Mouse (Mus musculus) CD4-positive, CD25-positive, alpha-beta regulatory T cell (primary cell): Measurements from ENCODE around the gene Xab2. TPM values are rescaled to one million over a fixed set of nuclear protein-coding genes. Genes with fewer than 3 reads are reported as not detected.

Source experiments
- polyA plus RNA-seq: library from polyadenylated mRNA; unstranded; fragments of 100-300 nt; shearing (Covaris generic); gene quantifications from one replicate; pipeline ENCODE4 v1.2.1, GENCODE M21; 2017

Xab2 gene
- 113 TPM for polyA plus RNA-seq

DNA sequence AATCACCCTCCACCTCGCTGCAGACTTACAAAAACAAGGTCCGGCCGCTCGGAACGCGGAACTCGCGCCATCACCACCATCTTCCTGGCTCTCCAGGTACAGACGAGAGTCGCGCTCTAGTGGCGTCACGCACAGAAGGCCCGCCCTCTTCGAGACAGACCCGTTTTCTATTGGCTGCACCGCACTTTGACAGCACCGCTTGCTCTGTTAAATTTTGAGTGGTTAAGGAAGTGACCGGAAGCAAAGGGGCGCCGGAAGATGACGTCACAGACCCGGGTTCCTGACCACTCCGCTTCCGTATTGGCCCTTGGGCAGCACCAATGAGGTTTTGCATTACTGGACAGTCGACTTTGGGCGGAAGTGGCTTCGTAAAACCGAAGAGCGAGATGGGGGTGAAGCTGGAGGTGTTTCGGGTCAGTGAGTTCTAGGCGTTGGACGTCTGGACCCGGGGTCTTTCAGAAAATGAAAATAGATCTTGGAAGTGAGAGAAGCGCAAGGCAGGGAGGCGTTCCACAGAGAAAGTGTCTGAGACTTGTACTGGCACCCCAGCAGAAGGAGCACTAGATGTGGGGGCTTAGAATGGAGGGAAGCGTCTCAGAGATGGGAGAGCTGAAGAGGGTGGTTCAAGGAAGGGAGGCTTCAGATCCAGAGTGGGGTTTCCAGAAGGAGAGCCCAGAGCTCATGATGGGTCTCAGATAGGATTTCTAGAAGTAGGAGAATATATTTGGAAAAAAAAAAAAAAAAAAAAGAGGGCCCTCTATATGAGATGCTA is at the start of gene Xab2, which contains the start of gene Pet100:
Gene Xab2, minus strand, starts transcription at position 118 of the 772 bp plus-strand sequence.
Gene Pet100, plus strand, starts transcription at position 350 of the 772 bp plus-strand sequence.

GRCm38 (mm10) chr8:3665507-3665906 is 44.4 kb upstream of the Xab2 start, which contains the start of gene Mcemp1:
Mcemp1 (plus strand) TSS chr8:3665754.

GRCm38 (mm10) chr8:3655526-3655925 is 34.4 kb upstream of the Xab2 start, which contains the start of gene Retn:
Retn (plus strand) TSS chr8:3655770.

DNA sequence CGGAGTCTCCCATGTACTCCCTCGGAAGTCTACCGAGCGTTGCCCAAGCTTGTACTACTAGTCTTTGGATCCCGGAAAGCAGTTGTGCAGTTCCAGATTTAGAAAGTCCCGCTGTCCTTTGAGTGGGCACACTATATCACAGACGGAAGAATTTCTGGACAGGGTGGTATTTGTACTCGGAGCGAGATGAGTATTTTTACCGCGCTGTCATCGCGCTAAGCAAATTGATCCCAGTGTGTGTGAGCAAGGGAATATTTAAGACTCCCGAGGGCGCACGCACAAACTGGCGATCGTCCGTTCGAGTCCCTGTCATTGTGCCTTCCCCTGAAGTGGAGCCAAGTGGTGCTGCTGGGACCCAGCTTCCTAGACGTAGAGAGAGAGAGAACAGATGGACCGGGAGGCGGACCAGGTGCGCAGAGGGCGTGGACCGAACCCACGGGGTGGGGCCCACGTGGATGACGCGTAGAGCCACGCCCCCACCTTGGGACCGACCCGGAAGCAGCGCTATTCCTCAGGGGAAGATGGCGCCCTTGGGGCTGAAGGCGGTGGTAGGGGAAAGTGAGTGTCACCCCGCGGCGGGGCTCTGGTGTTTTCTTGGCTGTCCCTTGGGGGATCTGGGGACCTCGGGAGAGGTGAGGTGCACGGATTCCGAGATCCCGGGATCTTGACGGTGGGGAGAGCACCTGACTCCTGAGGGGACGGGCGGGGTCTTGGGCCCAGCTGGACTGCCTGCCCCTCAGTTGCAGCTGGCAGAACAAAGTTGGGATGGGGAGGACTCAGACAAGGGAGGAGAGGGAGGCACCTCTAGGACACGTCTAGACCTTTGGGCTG is 9.7 kb upstream of the Xab2 start, which contains the start of gene Stxbp2:
Gene Stxbp2, plus strand, starts transcription at position 309 of the 831 bp plus-strand sequence.

GRCm38 (mm10) chr8:3625445-3625844 is 4.3 kb upstream of the Xab2 start, which contains the start of gene Pcp2:
Pcp2 (minus strand) TSS chr8:3625545.

GRCm38 (mm10) chr8:3586993-3587390 is 34.1 kb downstream of the Xab2 start, which contains the start of gene Camsap3:
Camsap3 (plus strand) TSS chr8:3587293.

GRCm38 (mm10) chr8:3567641-3568371 is 53.3 kb downstream of the Xab2 start, which contains the start of gene C330021F23Rik:
C330021F23Rik (plus strand) TSS chr8:3567990.

Other genes with a start within 250 kb of the Xab2 start
- 113 TPM for gene Arhgef18, start 228.3 kb downstream of the Xab2 start, polyA plus RNA-seq
- 7.5 TPM for gene Pex11g, start 153.6 kb downstream of the Xab2 start, polyA plus RNA-seq
- gene Tex45, start 150.5 kb downstream of the Xab2 start, polyA plus RNA-seq: 0.16 TPM
- 9.0 TPM for gene Zfp358, start 128.2 kb downstream of the Xab2 start, polyA plus RNA-seq
- 132 TPM for gene Mcoln1, start 120.9 kb downstream of the Xab2 start, polyA plus RNA-seq
- 42.3 TPM for gene Pnpla6, start 105.9 kb downstream of the Xab2 start, polyA plus RNA-seq
- not detected for gene C330021F23Rik, start 53.3 kb downstream of the Xab2 start, polyA plus RNA-seq
- 0.29 TPM for gene Camsap3, start 34.0 kb downstream of the Xab2 start, polyA plus RNA-seq
- gene Pet100, start 232 bp upstream of the Xab2 start, polyA plus RNA-seq: 116 TPM
- gene Pcp2, start 4.2 kb upstream of the Xab2 start, polyA plus RNA-seq: not detected
- gene Stxbp2, start 9.6 kb upstream of the Xab2 start, polyA plus RNA-seq: 228 TPM
- not detected for gene Retn, start 34.5 kb upstream of the Xab2 start, polyA plus RNA-seq
- gene Mcemp1, start 44.4 kb upstream of the Xab2 start, polyA plus RNA-seq: 0.28 TPM
- gene Fcor, start 51.0 kb upstream of the Xab2 start, polyA plus RNA-seq: not detected
- 34.8 TPM for gene Trappc5, start 55.0 kb upstream of the Xab2 start, polyA plus RNA-seq
- 1.1 TPM for gene Fcer2a, start 72.9 kb upstream of the Xab2 start, polyA plus RNA-seq
- gene Clec4g, start 99.3 kb upstream of the Xab2 start, polyA plus RNA-seq: not detected
- 0.42 TPM for gene Cd209a, start 127.7 kb upstream of the Xab2 start, polyA plus RNA-seq
- 0.10 TPM for gene Cd209e, start 233.0 kb upstream of the Xab2 start, polyA plus RNA-seq